Comparison of ENCODE assay signal across 8 mouse cellular contexts in the genomic region with DNA sequence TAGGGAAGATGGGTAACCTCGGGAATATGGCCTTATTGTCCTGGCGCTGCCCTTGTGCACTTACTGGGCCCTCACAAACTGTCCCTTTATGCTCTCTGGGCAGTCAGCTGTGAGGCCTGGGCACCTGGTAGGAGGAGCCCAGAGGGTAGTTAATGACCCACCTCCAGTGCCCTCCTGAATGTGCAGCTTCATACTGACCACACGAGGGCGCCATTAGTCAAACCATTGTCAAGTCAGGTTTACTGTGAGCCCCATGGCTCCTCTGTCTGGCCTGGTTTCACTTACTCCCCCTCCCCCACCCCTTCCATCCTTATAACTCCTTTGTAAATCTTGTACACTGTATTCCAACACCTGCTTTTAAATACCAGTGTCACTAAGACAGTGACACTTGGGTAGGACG. TPM values are rescaled to one million over a fixed set of nuclear protein-coding genes. Genes with fewer than 3 reads are reported as not detected.
DNase-seq lines count a peak whose midpoint lies in the region; ATAC-seq and TF ChIP-seq lines count a peak whose summit lies in the region.

No protein-coding gene starts in this region.

- no peaks in the 10 kb centered on the region for H3K27me3 ChIP-seq in hindbrain, embryonic 10.5 days (ENCODE audit: insufficient read depth, poor library complexity, severe bottlenecking)
- H3K27me3 ChIP-seq in limb, embryonic 13.5 days: no peaks in the 10 kb centered on the region
- H3K27me3 ChIP-seq in midbrain, postnatal 0 days (ENCODE audit: insufficient read depth, low read length): no peaks in the 10 kb centered on the region

- H3K9me3 ChIP-seq in hindbrain, embryonic 10.5 days: 0 out of 2 replicates have a peak, but pooled peaks cover 6% of the 10 kb centered on the region
- H3K9me3 ChIP-seq in limb, embryonic 13.5 days: peaks cover 11% of the 10 kb centered on the region; the same call in 1 of the 2 replicates
- H3K9me3 ChIP-seq in midbrain, postnatal 0 days (ENCODE audit: low read length): no peaks in the 10 kb centered on the region

- peak; percentile 82 for TF ChIP-seq CTCF in embryonic fibroblast, embryonic 13.5 days (IDR thresholded peaks at IDR 0.05; ENCODE audit: borderline replicate concordance, insufficient read depth, low read length)
- peak; percentile 75 for TF ChIP-seq CTCF in midbrain, postnatal 0 days (IDR thresholded peaks at IDR 0.05)

- no peak overlapping the region for H3K27ac ChIP-seq in embryonic fibroblast, embryonic 13.5 days (ENCODE audit: insufficient read depth, low read length)
- 0 out of 2 replicates have a peak overlapping the region, but pooled peaks have one; percentile 30 for H3K27ac ChIP-seq in hindbrain, embryonic 10.5 days
- no peak overlapping the region for H3K27ac ChIP-seq in limb, embryonic 13.5 days
- no peak overlapping the region for H3K27ac ChIP-seq in midbrain, postnatal 0 days (ENCODE audit: low read depth, low read length)

- H3K36me3 ChIP-seq in hindbrain, embryonic 10.5 days: peaks cover 71% of the 10 kb centered on the region
- peaks cover 45% of the 10 kb centered on the region for H3K36me3 ChIP-seq in limb, embryonic 13.5 days
- H3K36me3 ChIP-seq in midbrain, postnatal 0 days (ENCODE audit: insufficient read depth, low read length): peaks cover 58% of the 10 kb centered on the region

- no peaks in the 10 kb centered on the region for H3K4me1 ChIP-seq in embryonic fibroblast, embryonic 13.5 days (ENCODE audit: control insufficient read depth, insufficient read depth, low read length)
- no peaks in the 10 kb centered on the region for H3K4me1 ChIP-seq in hindbrain, embryonic 10.5 days (replicated peaks)
- H3K4me1 ChIP-seq in limb, embryonic 13.5 days: peaks cover 6% of the 10 kb centered on the region; the same call in 1 of the 2 replicates
- H3K4me1 ChIP-seq in midbrain, postnatal 0 days (ENCODE audit: insufficient read depth, low read length): no peaks in the 10 kb centered on the region

- no peak for TF ChIP-seq POLR2A in embryonic fibroblast, embryonic 13.5 days (IDR thresholded peaks at IDR 0.05; ENCODE audit: low read depth, low read length)

- ATAC-seq in limb, embryonic 13.5 days (ENCODE audit: low FRiP score, low read depth): peak; percentile 76
- peak; percentile 43 for ATAC-seq in midbrain, postnatal 0 days (ENCODE audit: low FRiP score)

- H3K4me2 ChIP-seq in limb, embryonic 13.5 days (replicated peaks): no peak overlapping the region
- H3K4me2 ChIP-seq in midbrain, postnatal 0 days (ENCODE audit: low read depth, low read length, poor library complexity, severe bottlenecking): no peak overlapping the region

- H3K9ac ChIP-seq in limb, embryonic 13.5 days: no peak overlapping the region
- H3K9ac ChIP-seq in midbrain, postnatal 0 days (replicated peaks; ENCODE audit: low read length, poor library complexity, severe bottlenecking): no peak overlapping the region

- peak; percentile 35 for DNase-seq in ovary, postnatal 36 days (ENCODE audit: low spot score)
- DNase-seq in ovary, postnatal 10 days (ENCODE audit: low spot score): no peak
- DNase-seq in brain, adult 2 months (ENCODE audit: low read depth, low spot score): peak; percentile 90
- peak; percentile 62 for DNase-seq in hindbrain, embryonic 10.5 days (ENCODE audit: low spot score)
- DNase-seq in midbrain, postnatal 0 days (ENCODE audit: low spot score): peak; percentile 82
- DNase-seq in thymus, postnatal 14 days: peak; percentile 65

- no peak overlapping the region for H3K4me3 ChIP-seq in embryonic fibroblast, embryonic 13.5 days (ENCODE audit: insufficient read depth, low read length)
- no peak overlapping the region for H3K4me3 ChIP-seq in hindbrain, embryonic 10.5 days
- H3K4me3 ChIP-seq in limb, embryonic 13.5 days: no peak overlapping the region
- H3K4me3 ChIP-seq in midbrain, postnatal 0 days (ENCODE audit: low read depth, low read length): no peak overlapping the region

- 30% methylated on average over 5 of the region's 5 CpGs for WGBS in hindbrain, embryonic 10.5 days
- 21% methylated on average over 5 of the region's 5 CpGs for WGBS in limb, embryonic 13.5 days
- 40% methylated on average over 5 of the region's 5 CpGs for WGBS in midbrain, postnatal 0 days

RNA-seq across cellular contexts. Expression of gene F7, which starts 47.1 kb away (rescaled TPM):
- not detected in 2 replicates for polyA plus RNA-seq in embryonic fibroblast, embryonic 13.5 days (2011; ENCODE audit: insufficient read length, low read depth, missing spikeins)
- 0.10 and 0.34 TPM in 2 replicates for polyA plus RNA-seq in hindbrain, embryonic 10.5 days (2016; fragmentation: Nextera tagmentation; extraction: Ambion mirVana)
- not detected in 2 replicates for polyA plus RNA-seq in limb, embryonic 13.5 days (2015; fragmentation: Nextera tagmentation; extraction: Ambion mirVana)
- not detected in 2 replicates for total RNA-seq in midbrain, postnatal 0 days (2014; rRNA removed)
- 0.07 and 0.09 TPM in 2 replicates for polyA plus RNA-seq in midbrain, postnatal 0 days (2015; fragmentation: Nextera tagmentation; extraction: Ambion mirVana)

RNA-seq across cellular contexts. Expression of gene F10, which starts 58.4 kb away (rescaled TPM):
- not detected in 2 replicates for polyA plus RNA-seq in embryonic fibroblast, embryonic 13.5 days (2011; ENCODE audit: insufficient read length, low read depth, missing spikeins)
- 1.2 TPM in 2 replicates for polyA plus RNA-seq in hindbrain, embryonic 10.5 days (2016; fragmentation: Nextera tagmentation; extraction: Ambion mirVana)
- polyA plus RNA-seq in limb, embryonic 13.5 days (2015; fragmentation: Nextera tagmentation; extraction: Ambion mirVana): 0.28 and 0.68 TPM in 2 replicates
- total RNA-seq in midbrain, postnatal 0 days (2014; rRNA removed): 0.33 TPM in 1 of 2 replicates, not detected in the other
- polyA plus RNA-seq in midbrain, postnatal 0 days (2015; fragmentation: Nextera tagmentation; extraction: Ambion mirVana): 0.21 TPM in 1 of 2 replicates, not detected in the other
